Mouse (Mus musculus): Measurements from ENCODE around the gene Dohh. TPM values are rescaled to one million over a fixed set of nuclear protein-coding genes. Genes with fewer than 3 reads are reported as not detected.

Dohh gene
- polyA plus RNA-seq, 1 experiment from 2014 or later, result 48.3 TPM

GRCm38 (mm10) chr10:81378553-81379182, 5.6 kb upstream of the Dohh start:
- H3K27ac ChIP-seq (ENCODE audit: low read length), result peak overlapping the region; percentile 100
- under 1% methylated on average over 44 of the region's 46 CpGs for WGBS (ENCODE audit: insufficient replicate concordance)
- ATAC-seq (ENCODE audit: low read depth), result peak; percentile 84
- peaks cover 26% of the 10 kb centered on the region for H3K36me3 ChIP-seq (ENCODE audit: control insufficient read depth, insufficient read depth)
- H3K4me3 ChIP-seq (ENCODE audit: low read depth, low read length), result peak overlapping the region; percentile 85
- no peaks in the 10 kb centered on the region for H3K27me3 ChIP-seq (ENCODE audit: control insufficient read depth, insufficient read depth, low read depth, low read length)
- peak overlapping the region; percentile 83 for H3K4me2 ChIP-seq (ENCODE audit: low read depth, low read length)
- peaks cover 69% of the 10 kb centered on the region for H3K4me1 ChIP-seq (ENCODE audit: control insufficient read depth, low read depth, low read length)
- no peaks in the 10 kb centered on the region for H3K9me3 ChIP-seq (replicated peaks; ENCODE audit: control insufficient read depth, low read length)
- peak overlapping the region; percentile 75 for H3K9ac ChIP-seq (ENCODE audit: low read depth, low read length)

GRCm38 (mm10) chr10:81379183-81379553, 5.1 kb upstream of the Dohh start:
- peaks cover 66% of the 10 kb centered on the region for H3K4me1 ChIP-seq (ENCODE audit: control insufficient read depth, low read depth, low read length)

GRCm38 (mm10) chr10:81379809-81380378, 4.3 kb upstream of the Dohh start:
- H3K4me3 ChIP-seq (ENCODE audit: low read depth, low read length), result 0 out of 2 replicates have a peak overlapping the region, but pooled peaks have one; percentile 69
- H3K4me2 ChIP-seq (ENCODE audit: low read depth, low read length), result peak overlapping the region; percentile 83
- no peak for ATAC-seq (ENCODE audit: low read depth)
- peak overlapping the region; percentile 75 for H3K9ac ChIP-seq (ENCODE audit: low read depth, low read length)
- no peaks in the 10 kb centered on the region for H3K27me3 ChIP-seq (ENCODE audit: control insufficient read depth, insufficient read depth, low read depth, low read length)
- WGBS (ENCODE audit: insufficient replicate concordance), result 50% methylated on average over 6 of the region's 6 CpGs
- H3K36me3 ChIP-seq (ENCODE audit: control insufficient read depth, insufficient read depth), result peaks cover 15% of the 10 kb centered on the region
- no peaks in the 10 kb centered on the region for H3K9me3 ChIP-seq (replicated peaks; ENCODE audit: control insufficient read depth, low read length)
- H3K27ac ChIP-seq (ENCODE audit: low read length), result peak overlapping the region; percentile 100
- peaks cover 66% of the 10 kb centered on the region for H3K4me1 ChIP-seq (ENCODE audit: control insufficient read depth, low read depth, low read length)

More at GRCm38 (mm10) chr10:81379183-81379553, 5.1 kb upstream of the Dohh start:
- peak overlapping the region; percentile 100 for H3K27ac ChIP-seq (ENCODE audit: low read length)
- 54% methylated on average over 3 of the region's 3 CpGs for WGBS (ENCODE audit: insufficient replicate concordance)
- H3K4me2 ChIP-seq (ENCODE audit: low read depth, low read length), result peak overlapping the region; percentile 83
- peaks cover 21% of the 10 kb centered on the region for H3K36me3 ChIP-seq (ENCODE audit: control insufficient read depth, insufficient read depth)
- ATAC-seq (ENCODE audit: low read depth), result no peak
- peak overlapping the region; percentile 75 for H3K9ac ChIP-seq (ENCODE audit: low read depth, low read length)
- H3K4me3 ChIP-seq (ENCODE audit: low read depth, low read length), result peak overlapping the region; percentile 69
- H3K9me3 ChIP-seq (replicated peaks; ENCODE audit: control insufficient read depth, low read length), result no peaks in the 10 kb centered on the region
- no peaks in the 10 kb centered on the region for H3K27me3 ChIP-seq (ENCODE audit: control insufficient read depth, insufficient read depth, low read depth, low read length)

GRCm38 (mm10) chr10:81382039-81382438, 2.2 kb upstream of the Dohh start:
- H3K4me2 ChIP-seq (ENCODE audit: low read depth, low read length), result peak overlapping the region; percentile 46
- H3K9ac ChIP-seq (ENCODE audit: low read depth, low read length), result peak overlapping the region; percentile 59
- H3K27me3 ChIP-seq (ENCODE audit: control insufficient read depth, insufficient read depth, low read depth, low read length), result no peaks in the 10 kb centered on the region
- H3K27ac ChIP-seq (ENCODE audit: low read length), result peak overlapping the region; percentile 100
- 11% methylated on average over 5 of the region's 5 CpGs for WGBS (ENCODE audit: insufficient replicate concordance)
- no peaks in the 10 kb centered on the region for H3K9me3 ChIP-seq (replicated peaks; ENCODE audit: control insufficient read depth, low read length)
- H3K36me3 ChIP-seq (ENCODE audit: control insufficient read depth, insufficient read depth), result peaks cover 12% of the 10 kb centered on the region; the same call in 1 of the 2 replicates
- peaks cover 58% of the 10 kb centered on the region for H3K4me1 ChIP-seq (ENCODE audit: control insufficient read depth, low read depth, low read length)
- H3K4me3 ChIP-seq (ENCODE audit: low read depth, low read length), result peak overlapping the region; percentile 25
- ATAC-seq (ENCODE audit: low read depth), result peak; percentile 75

- WGBS (ENCODE audit: insufficient replicate concordance), result under 1% methylated on average over 19 of the region's 19 CpGs
- no peak for ATAC-seq (ENCODE audit: low read depth)
- H3K9me3 ChIP-seq (replicated peaks; ENCODE audit: control insufficient read depth, low read length), result no peaks in the 10 kb centered on the region
These were observed 366 bp downstream of the Dohh start for GRCm38 (mm10) chr10:81384605-81384982.

GRCm38 (mm10) chr10:81385603-81386306, 1.5 kb downstream of the Dohh start:
- no peak overlapping the region for H3K27ac ChIP-seq (ENCODE audit: low read length)

More at GRCm38 (mm10) chr10:81384605-81384982, 366 bp downstream of the Dohh start:
- peaks cover 60% of the 10 kb centered on the region for H3K4me1 ChIP-seq (ENCODE audit: control insufficient read depth, low read depth, low read length)
- H3K4me3 ChIP-seq (ENCODE audit: low read depth, low read length), result peak overlapping the region; percentile 93
- no peaks in the 10 kb centered on the region for H3K27me3 ChIP-seq (ENCODE audit: control insufficient read depth, insufficient read depth, low read depth, low read length)
- peak overlapping the region; percentile 91 for H3K4me2 ChIP-seq (ENCODE audit: low read depth, low read length)
- peak overlapping the region; percentile 86 for H3K9ac ChIP-seq (ENCODE audit: low read depth, low read length)
- peaks cover 26% of the 10 kb centered on the region for H3K36me3 ChIP-seq (ENCODE audit: control insufficient read depth, insufficient read depth)
- H3K27ac ChIP-seq (ENCODE audit: low read length), result peak overlapping the region; percentile 100

GRCm38 (mm10) chr10:81387716-81388115, 3.5 kb downstream of the Dohh start:
- Histone ChIP-seq H3K9me3 (replicated peaks; ENCODE audit: control insufficient read depth, low read length) (no peaks in the 10 kb centered on the region), H3K27ac (ENCODE audit: low read length) (no peak overlapping the region), H3K4me2 (ENCODE audit: low read depth, low read length) (no peak overlapping the region), H3K9ac (ENCODE audit: low read depth, low read length) (no peak overlapping the region), H3K4me1 (ENCODE audit: control insufficient read depth, low read depth, low read length) (peaks cover 40% of the 10 kb centered on the region), H3K27me3 (ENCODE audit: control insufficient read depth, insufficient read depth, low read depth, low read length) (no peaks in the 10 kb centered on the region), H3K4me3 (ENCODE audit: low read depth, low read length) (no peak overlapping the region), H3K36me3 (ENCODE audit: control insufficient read depth, insufficient read depth) (peaks cover 26% of the 10 kb centered on the region)
- 87% methylated on average over 20 of the region's 20 CpGs for WGBS (ENCODE audit: insufficient replicate concordance)
- no peak for ATAC-seq (ENCODE audit: low read depth)

More at GRCm38 (mm10) chr10:81385603-81386306, 1.5 kb downstream of the Dohh start:
- peaks cover 26% of the 10 kb centered on the region for H3K36me3 ChIP-seq (ENCODE audit: control insufficient read depth, insufficient read depth)
- H3K9me3 ChIP-seq (replicated peaks; ENCODE audit: control insufficient read depth, low read length), result no peaks in the 10 kb centered on the region
- peak overlapping the region; percentile 91 for H3K4me2 ChIP-seq (ENCODE audit: low read depth, low read length)
- no peak for ATAC-seq (ENCODE audit: low read depth)
- WGBS (ENCODE audit: insufficient replicate concordance), result 67% methylated on average over 22 of the region's 22 CpGs
- peaks cover 54% of the 10 kb centered on the region for H3K4me1 ChIP-seq (ENCODE audit: control insufficient read depth, low read depth, low read length)
- H3K27me3 ChIP-seq (ENCODE audit: control insufficient read depth, insufficient read depth, low read depth, low read length), result no peaks in the 10 kb centered on the region
- H3K4me3 ChIP-seq (ENCODE audit: low read depth, low read length), result peak overlapping the region; percentile 93
- peak overlapping the region; percentile 86 for H3K9ac ChIP-seq (ENCODE audit: low read depth, low read length)

- H3K4me3 ChIP-seq (ENCODE audit: low read depth, low read length), result no peak within 1 kb of the TSS
- H3K36me3 ChIP-seq (ENCODE audit: control insufficient read depth, insufficient read depth), result peaks cover 26% of the 10 kb centered on the region
- peaks cover 41% of the 10 kb centered on the region for H3K4me1 ChIP-seq (ENCODE audit: control insufficient read depth, low read depth, low read length)
- no peak within 1 kb of the TSS for H3K4me2 ChIP-seq (ENCODE audit: low read depth, low read length)
- ATAC-seq (ENCODE audit: low read depth), result no peak
- H3K27me3 ChIP-seq (ENCODE audit: control insufficient read depth, insufficient read depth, low read depth, low read length), result no peaks in the 10 kb centered on the region
- WGBS (ENCODE audit: insufficient replicate concordance), result 57% methylated on average over 5 of the region's 5 CpGs
- H3K27ac ChIP-seq (ENCODE audit: low read length), result peak within 1 kb of the TSS; percentile 25; the same call in 1 of the 2 replicates
- no peaks in the 10 kb centered on the region for H3K9me3 ChIP-seq (replicated peaks; ENCODE audit: control insufficient read depth, low read length)
- no peak within 1 kb of the TSS for H3K9ac ChIP-seq (ENCODE audit: low read depth, low read length)
These were observed 4.4 kb downstream of the Dohh start, which contains the start of gene Gm48552 for GRCm38 (mm10) chr10:81388505-81389055. Gm48552 (plus strand) TSS chr10:81389005.

Data from liver, embryonic 16.5 days (tissue).